Mouse (Mus musculus) liver, embryonic 11.5 days (tissue): Measurements from ENCODE around the gene Ccdc148. TPM values are rescaled to one million over a fixed set of nuclear protein-coding genes. Genes with fewer than 3 reads are reported as not detected.

ENCODE experiments used
- ATAC-seq: fragments of 200-750 bp; cut with Nextera tagmentation; replicated peaks from 2 replicates; pipeline ENCODE4 v1.8.0; 2017; ENCODE audit warnings: moderate number of reproducible peaks, mild to moderate bottlenecking, moderate TSS enrichment, moderate library complexity; ENCODE audit not compliant: low FRiP score
- DNase-seq: peaks from one replicate; pipeline ENCODE4 v3.0.0-alpha.2; 2017; ENCODE audit warnings: low spot score
- H3K27ac ChIP-seq: fragments of 300-500 bp; sonication (generic); 2 replicates; pipeline ENCODE4 v1.5.1; 2014; ENCODE audit warnings: mild to moderate bottlenecking, low read depth, low read length, control low read depth
- H3K27me3 ChIP-seq: fragments of 300-500 bp; sonication (generic); replicated peaks from 2 replicates; pipeline ENCODE4 v1.6.1; 2014; ENCODE audit warnings: low read length, mixed read lengths; ENCODE audit not compliant: control insufficient read depth, insufficient read depth
- H3K36me3 ChIP-seq: fragments of 300-500 bp; sonication (generic); 2 replicates; pipeline ENCODE4 v1.6.1; 2014; ENCODE audit warnings: mild to moderate bottlenecking, low read length, moderate library complexity, mixed read lengths; ENCODE audit not compliant: control insufficient read depth, insufficient read depth
- H3K4me1 ChIP-seq: fragments of 300-500 bp; sonication (generic); replicated peaks from 2 replicates; pipeline ENCODE4 v1.6.1; 2014; ENCODE audit warnings: low read length, mixed read lengths; ENCODE audit not compliant: control insufficient read depth, insufficient read depth
- H3K4me2 ChIP-seq: fragments of 300-500 bp; sonication (generic); 2 replicates; pipeline ENCODE4 v1.6.1; 2014; ENCODE audit warnings: mild to moderate bottlenecking, control low read depth, moderate library complexity
- H3K4me3 ChIP-seq: fragments of 300-500 bp; sonication (generic); 2 replicates; pipeline ENCODE4 v1.5.1; 2014; ENCODE audit warnings: low read depth, low read length, control low read depth
- H3K9ac ChIP-seq: fragments of 300-500 bp; sonication (generic); 2 replicates; pipeline ENCODE4 v1.6.1; 2014; ENCODE audit warnings: low read depth, low read length, control low read depth
- H3K9me3 ChIP-seq: fragments of 300-500 bp; sonication (generic); 2 replicates; pipeline ENCODE4 v1.6.1; 2016; ENCODE audit warnings: low read length, inconsistent platforms, mixed read lengths; ENCODE audit not compliant: control insufficient read depth
- WGBS: fragments of 180-500 bp; shearing (Covaris S2); extraction: QIAGEN DNeasy Blood & Tissue Kit; methylation state at CpG from one replicate; pipeline ENCODE4 v1.1.7; 2014; 5-methylcytosine and 5-hydroxymethylcytosine counted together
- polyA plus RNA-seq: library from polyadenylated mRNA; unstranded; fragments of >200 nt; fragmentation: Nextera tagmentation; extraction: Ambion mirVana; gene quantifications from 2 replicates; pipeline ENCODE4 v1.2.1, GENCODE M21; 2014

Gene Ccdc148
- polyA plus RNA-seq, 1 experiment from 2014 or later: 0.32 TPM

DNA sequence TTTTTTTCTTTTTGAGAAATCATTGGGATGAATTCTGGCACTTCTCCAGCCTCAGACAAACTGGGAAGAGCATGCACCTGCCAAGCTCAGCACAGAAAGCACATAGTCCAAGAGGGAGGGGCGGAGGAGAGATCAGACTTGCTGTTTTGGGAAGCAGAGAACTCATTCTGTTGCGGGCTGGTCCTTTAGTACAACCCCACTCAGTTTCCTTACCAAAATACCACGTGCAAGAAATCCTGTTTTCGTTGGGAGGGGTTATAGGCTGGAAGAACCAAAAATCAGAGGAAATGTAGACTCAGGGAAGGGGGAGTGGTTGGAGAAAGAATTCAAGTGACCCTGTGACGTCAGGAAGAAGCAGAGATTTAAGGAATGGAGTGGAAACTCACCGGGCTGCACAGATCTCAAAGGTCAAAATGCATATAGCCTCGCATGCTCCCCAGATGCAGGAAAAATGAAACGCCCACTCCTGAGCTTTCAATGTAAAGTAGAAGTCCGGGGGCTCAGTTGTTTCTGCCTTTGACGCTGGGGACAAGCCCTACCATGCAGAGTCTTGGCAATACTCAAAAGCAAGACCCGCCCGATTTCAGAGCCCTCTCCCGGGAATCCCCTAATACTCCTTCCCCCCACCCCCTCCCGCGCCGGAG lies 400 bp downstream of the Ccdc148 start:
- no peak for DNase-seq
- no peak overlapping the region for H3K9ac ChIP-seq

GRCm38 (mm10) chr2:59158117-59158516 lies 2.4 kb downstream of the Ccdc148 start:
- Histone ChIP-seq H3K27me3 (no peaks in the 10 kb centered on the region), H3K27ac (no peak overlapping the region), H3K4me1 (peaks cover 7% of the 10 kb centered on the region), H3K9me3 (no peaks in the 10 kb centered on the region), H3K4me3 (no peak overlapping the region), H3K36me3 (no peaks in the 10 kb centered on the region), H3K4me2 (no peak overlapping the region), H3K9ac (no peak overlapping the region)
- ATAC-seq (no peak), DNase-seq (no peak)
- 57% methylated on average over 2 of the region's 2 CpGs for WGBS

More for the DNA sequence above, 400 bp downstream of the Ccdc148 start:
- no peaks in the 10 kb centered on the region for H3K27me3 ChIP-seq
- no peaks in the 10 kb centered on the region for H3K9me3 ChIP-seq
- H3K36me3 ChIP-seq: no peaks in the 10 kb centered on the region
- peaks cover 7% of the 10 kb centered on the region for H3K4me1 ChIP-seq
- peak overlapping the region; percentile 82 for H3K4me2 ChIP-seq
- H3K27ac ChIP-seq: no peak overlapping the region
- ATAC-seq: no peak
- H3K4me3 ChIP-seq: peak overlapping the region; percentile 88
- WGBS: 1% methylated on average over 16 of the region's 16 CpGs

DNA sequence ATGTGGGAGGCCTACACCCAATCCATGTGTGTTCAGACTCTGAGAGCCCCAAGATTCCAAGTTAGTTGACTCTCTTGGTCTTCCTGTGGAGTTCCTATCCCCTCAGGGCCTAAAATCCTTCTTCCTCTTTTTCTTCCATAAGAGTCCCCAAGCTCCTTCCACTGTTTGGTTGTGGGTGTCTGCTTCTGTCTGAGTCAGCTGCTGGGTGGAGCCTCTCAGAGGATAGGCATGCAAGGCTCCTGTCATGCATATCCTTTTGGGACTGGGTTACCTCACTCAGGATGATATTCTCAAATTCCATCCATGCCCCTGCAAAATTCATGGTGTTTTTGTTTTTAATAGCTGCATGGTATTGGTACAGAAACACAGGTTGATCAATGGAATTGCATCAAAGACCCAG lies 5.1 kb downstream of the Ccdc148 start:
- Histone ChIP-seq H3K4me3 (no peak overlapping the region), H3K36me3 (no peaks in the 10 kb centered on the region), H3K9ac (no peak overlapping the region), H3K4me2 (no peak overlapping the region), H3K27me3 (no peaks in the 10 kb centered on the region), H3K9me3 (no peaks in the 10 kb centered on the region), H3K4me1 (no peaks in the 10 kb centered on the region), H3K27ac (no peak overlapping the region)
- DNase-seq (no peak), ATAC-seq (no peak)

DNA sequence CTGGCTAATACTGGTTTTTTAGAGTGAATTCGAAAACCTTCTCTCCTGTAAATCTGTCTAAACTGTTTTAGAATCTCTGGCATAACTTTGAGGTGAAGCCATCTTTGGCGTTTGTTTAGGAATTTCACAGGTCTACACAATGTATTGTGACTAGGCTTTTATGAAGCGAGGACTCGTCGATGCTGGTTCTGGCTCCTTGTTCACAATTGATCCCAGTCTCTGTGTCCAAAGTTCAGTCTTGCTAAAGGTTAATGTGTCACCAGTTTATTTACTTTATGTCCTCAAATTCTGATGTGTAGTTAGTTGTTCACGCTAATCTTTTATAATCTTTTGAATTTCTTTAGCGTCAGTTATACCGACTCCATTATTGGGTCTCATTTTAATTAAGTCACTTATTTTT lies 29.4 kb downstream of the Ccdc148 start:
- Histone ChIP-seq H3K4me3 (no peak overlapping the region), H3K27me3 (no peaks in the 10 kb centered on the region), H3K9ac (no peak overlapping the region), H3K27ac (no peak overlapping the region), H3K4me2 (no peak overlapping the region), H3K9me3 (no peaks in the 10 kb centered on the region), H3K4me1 (no peaks in the 10 kb centered on the region), H3K36me3 (no peaks in the 10 kb centered on the region)
- no peak for ATAC-seq
- no peak for DNase-seq
- WGBS: 81% methylated on average over 8 of the region's 8 CpGs

DNA sequence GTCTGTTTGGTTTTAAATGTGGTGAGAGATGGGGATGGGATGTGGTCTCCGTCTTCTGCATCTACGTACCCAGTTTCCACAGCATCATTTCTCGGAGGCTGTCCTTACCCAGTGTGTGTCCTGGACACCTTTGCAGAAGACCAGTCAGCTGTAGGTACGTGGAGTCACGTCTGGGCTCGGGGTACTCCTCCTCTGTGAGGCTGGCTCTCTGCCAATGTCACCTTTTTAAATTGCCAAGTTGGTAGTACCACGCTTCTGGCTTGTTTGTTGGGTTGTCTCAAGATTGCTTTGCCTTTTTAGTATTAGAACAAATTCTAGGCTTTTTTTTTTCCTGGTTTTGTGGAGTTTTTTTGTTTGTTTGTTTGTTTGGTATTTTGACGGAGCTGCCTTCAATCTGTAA lies 30.7 kb downstream of the Ccdc148 start:
- WGBS: 83% methylated on average over 8 of the region's 8 CpGs
- no peak for DNase-seq
- Histone ChIP-seq H3K4me2 (no peak overlapping the region), H3K9ac (no peak overlapping the region), H3K27ac (no peak overlapping the region), H3K9me3 (no peaks in the 10 kb centered on the region), H3K36me3 (no peaks in the 10 kb centered on the region), H3K4me3 (no peak overlapping the region), H3K4me1 (no peaks in the 10 kb centered on the region), H3K27me3 (no peaks in the 10 kb centered on the region)
- ATAC-seq: no peak

DNA sequence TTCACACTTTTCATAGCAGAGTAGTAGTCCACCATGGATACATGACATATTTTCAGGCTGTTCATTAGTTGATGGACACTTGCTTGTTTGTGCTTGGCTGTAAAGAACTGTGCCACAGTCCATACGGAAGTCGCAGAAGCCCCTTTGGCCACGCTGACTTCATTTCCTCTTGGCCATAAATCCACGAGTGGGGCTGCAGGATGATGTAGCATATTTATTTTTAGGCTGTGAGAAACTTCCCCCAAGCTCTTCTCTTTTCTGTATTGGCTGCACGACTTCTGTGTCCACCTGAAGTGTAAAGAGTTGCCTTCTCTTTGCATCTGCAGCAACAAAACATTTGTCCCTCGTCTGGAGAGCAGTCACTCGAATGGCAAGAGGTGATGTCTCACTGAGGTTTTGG lies 31.5 kb downstream of the Ccdc148 start:
- DNase-seq (no peak), ATAC-seq (no peak)
- no peaks in the 10 kb centered on the region for H3K36me3 ChIP-seq
- no peaks in the 10 kb centered on the region for H3K4me1 ChIP-seq
- H3K4me2 ChIP-seq: no peak overlapping the region
- no peaks in the 10 kb centered on the region for H3K9me3 ChIP-seq
- WGBS: 60% methylated on average over 7 of the region's 7 CpGs
- no peak overlapping the region for H3K9ac ChIP-seq
- no peak overlapping the region for H3K4me3 ChIP-seq
- no peak overlapping the region for H3K27ac ChIP-seq
- H3K27me3 ChIP-seq: no peaks in the 10 kb centered on the region

GRCm38 (mm10) chr2:59055615-59056145 lies 104.8 kb downstream of the Ccdc148 start:
- ATAC-seq (no peak), DNase-seq (no peak)
- H3K4me3 ChIP-seq: no peak overlapping the region
- no peaks in the 10 kb centered on the region for H3K4me1 ChIP-seq
- WGBS: 80% methylated on average over 5 of the region's 5 CpGs
- no peak overlapping the region for H3K9ac ChIP-seq
- H3K27ac ChIP-seq: no peak overlapping the region
- H3K27me3 ChIP-seq: no peaks in the 10 kb centered on the region
- H3K4me2 ChIP-seq: no peak overlapping the region
- H3K36me3 ChIP-seq: no peaks in the 10 kb centered on the region
- H3K9me3 ChIP-seq: no peaks in the 10 kb centered on the region

DNA sequence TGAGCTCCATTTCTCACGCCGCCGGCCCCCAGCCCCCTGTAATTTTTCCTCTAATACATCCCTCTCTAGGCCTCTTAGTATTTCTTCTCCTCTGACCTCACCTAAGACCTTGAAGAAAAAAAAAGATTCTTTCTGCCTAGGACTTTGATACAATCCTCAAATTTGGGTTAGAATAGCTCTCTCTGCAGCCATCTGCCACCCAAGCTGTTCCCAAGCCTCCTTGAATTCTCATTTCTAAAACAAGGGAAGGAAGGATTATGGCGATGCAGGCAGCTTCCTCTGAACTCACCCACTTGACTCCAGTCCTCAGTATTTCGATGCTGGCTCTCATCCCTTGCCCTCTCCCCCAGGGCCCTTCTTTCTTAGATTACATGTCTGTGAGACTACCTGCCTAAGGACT lies 106.1 kb downstream of the Ccdc148 start:
- H3K9me3 ChIP-seq: no peaks in the 10 kb centered on the region
- DNase-seq (no peak), ATAC-seq (no peak)
- no peak overlapping the region for H3K27ac ChIP-seq
- no peak overlapping the region for H3K4me3 ChIP-seq
- no peaks in the 10 kb centered on the region for H3K36me3 ChIP-seq
- H3K4me1 ChIP-seq: no peaks in the 10 kb centered on the region
- no peaks in the 10 kb centered on the region for H3K27me3 ChIP-seq
- 78% methylated on average over 5 of the region's 5 CpGs for WGBS
- H3K9ac ChIP-seq: no peak overlapping the region
- H3K4me2 ChIP-seq: no peak overlapping the region

DNA sequence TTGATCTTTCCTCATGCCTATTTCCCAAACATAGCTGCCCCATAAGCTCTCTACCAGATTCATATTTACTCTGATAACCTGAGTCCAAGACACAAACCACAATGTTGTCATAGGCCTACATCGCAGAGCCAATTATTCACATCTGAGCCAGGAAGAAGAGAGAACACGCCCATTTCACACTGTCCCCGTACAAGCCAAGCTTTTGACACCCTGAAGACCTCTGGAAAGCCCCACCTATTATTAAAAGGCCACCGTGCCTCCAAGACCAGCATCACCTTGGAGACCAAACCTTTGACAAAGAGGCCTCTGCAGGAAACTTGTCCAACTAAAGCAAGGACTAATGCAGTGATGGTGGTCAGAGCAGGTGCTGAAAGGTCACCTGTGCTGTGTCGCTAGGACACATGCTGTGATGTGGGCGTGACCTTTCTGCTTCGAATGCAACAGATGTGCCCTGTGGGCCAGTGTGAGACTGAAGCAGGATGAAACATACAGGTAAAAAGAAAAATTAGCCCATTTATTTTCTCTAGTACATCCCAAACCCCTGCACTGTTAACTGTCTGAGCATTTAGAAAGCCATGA lies 106.9 kb downstream of the Ccdc148 start:
- no peak overlapping the region for H3K4me3 ChIP-seq
- H3K9me3 ChIP-seq: no peaks in the 10 kb centered on the region
- DNase-seq (no peak), ATAC-seq (no peak)
- H3K36me3 ChIP-seq: no peaks in the 10 kb centered on the region
- no peak overlapping the region for H3K27ac ChIP-seq
- H3K4me2 ChIP-seq: no peak overlapping the region
- no peaks in the 10 kb centered on the region for H3K4me1 ChIP-seq
- WGBS: 61% methylated on average over 7 of the region's 7 CpGs
- H3K9ac ChIP-seq: no peak overlapping the region
- no peaks in the 10 kb centered on the region for H3K27me3 ChIP-seq
